Mouse (Mus musculus) T-helper 17 cell (primary cell): ENCODE measurements around the gene Ntmt1.

Experiments used
- in situ Hi-C, 2 experiments: fragments of 300-600 bp; cut with MboI, MseI; formaldehyde crosslinking; loops; 1 replicate in 1 of 2; 2 replicates in 1 of 2; pipeline ENCODE4 v1.15.1; 2025; ENCODE audit warnings: high pct_unique_total_duplicates in 2 of 2

The Ntmt1 gene

DNA sequence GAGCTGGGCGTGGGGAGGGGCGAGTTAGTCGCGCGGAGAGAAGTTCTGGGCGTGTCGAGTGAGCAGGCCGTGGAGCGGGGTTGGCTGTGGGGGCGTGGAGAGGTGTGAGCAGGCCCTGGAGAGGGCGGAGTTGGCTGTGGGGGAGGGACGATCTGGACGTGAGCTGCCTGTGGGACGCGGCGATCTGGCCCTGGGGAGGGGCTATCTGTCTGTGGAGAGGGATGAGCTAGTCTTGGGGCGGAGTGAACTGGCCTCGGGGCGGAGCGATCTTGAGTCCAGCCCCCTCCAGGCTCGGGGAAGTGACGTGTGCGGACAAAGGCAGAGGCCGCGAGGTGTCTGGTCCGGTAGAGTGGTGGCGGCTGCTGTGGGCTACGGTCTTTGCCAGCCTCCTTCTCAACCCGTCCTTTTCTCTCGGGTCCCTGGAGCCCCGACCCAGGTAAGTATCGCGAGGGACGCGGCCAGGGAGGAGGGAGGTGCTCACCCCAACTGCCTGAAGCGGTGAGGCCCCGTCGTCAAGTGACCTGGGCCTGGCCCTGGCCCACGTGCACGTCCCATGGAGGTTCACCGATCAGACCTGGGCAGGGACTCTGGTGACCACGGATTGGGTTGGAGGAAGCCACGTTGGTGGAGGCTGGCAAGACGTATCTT, at the start of gene Ntmt1:
Gene Ntmt1 (plus strand): TSS at position 179 of the 648 bp plus-strand sequence.
- in situ Hi-C loops, result loop anchor here in 1 of 2 experiments (10.0 kb wide), 1 partner anchor 763 kb away; the partner anchor contains the start of gene Wdr34

DNA sequence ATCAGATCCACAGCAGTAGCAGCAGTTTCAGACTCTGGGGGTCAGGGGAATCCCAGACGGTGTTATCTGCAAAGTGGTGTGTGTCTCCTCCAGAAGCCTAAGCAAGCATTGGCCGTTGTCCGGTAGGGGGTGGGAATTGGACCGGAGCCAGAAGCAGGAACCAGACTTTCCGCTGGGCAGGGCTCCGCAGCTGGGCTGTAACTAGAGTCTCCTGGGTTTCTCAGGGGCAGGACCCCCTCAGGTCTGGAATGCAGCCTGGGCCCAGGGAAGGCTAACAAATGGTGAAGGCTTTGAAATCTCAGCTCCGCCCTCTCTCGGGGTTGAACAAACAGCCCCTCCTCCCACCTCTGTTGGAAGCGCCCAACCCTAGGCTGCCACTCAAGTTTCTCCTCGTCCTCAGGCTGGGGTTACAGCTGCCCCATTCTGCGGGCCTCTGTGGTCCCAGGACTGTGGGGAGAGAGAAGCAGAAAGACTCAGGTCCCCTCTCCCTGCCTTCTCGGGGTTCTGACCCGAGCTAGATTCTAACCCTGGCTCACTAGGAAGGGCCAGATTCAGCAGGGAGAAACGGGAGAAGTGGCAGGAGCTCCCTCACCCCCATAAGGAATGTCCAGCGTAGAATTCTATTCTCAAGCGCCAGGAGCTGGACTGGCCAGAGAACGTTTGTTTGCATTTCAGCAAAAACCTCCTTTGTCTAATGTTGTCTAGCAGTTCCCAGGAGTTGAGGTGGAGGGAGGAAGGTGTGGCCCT, 49.1 kb upstream of the Ntmt1 start:
- in situ Hi-C loops, result no loop called here

DNA sequence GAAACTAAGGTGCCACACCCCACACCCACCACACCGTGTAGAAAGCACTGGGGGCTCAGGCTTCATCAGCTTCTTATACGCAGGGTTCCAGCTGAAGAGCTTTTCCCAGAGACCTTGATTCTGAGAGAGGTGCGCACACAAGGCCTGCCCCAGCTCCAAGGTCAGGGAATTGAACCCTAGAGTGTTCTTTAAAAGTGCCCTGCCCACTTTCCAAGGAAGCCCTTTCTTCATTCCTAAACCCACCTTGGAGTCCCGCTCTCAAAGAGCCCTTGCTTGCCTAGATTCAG, 48.6 kb upstream of the Ntmt1 start:
- in situ Hi-C loops, result no loop called here

DNA sequence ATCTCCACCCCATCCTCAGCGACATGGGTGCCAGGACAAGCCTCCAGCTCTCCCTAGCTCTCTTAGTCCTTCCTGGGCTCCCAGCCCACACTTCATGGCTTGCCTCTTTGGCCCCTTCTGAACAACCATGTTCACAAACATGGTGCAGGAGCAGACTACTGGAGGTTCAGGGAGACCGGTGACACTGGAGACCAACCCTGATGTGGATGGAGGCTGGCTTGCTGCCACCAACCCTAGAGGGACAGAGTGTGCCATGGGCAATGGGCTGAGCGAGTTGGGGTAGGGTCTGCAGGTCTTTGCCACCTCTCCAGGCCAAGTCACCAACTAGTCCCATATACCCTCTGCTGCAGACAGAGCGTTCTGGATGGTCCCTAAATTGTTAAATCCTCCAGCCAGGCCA, 48.2 kb upstream of the Ntmt1 start:
- in situ Hi-C loops, result no loop called here

DNA sequence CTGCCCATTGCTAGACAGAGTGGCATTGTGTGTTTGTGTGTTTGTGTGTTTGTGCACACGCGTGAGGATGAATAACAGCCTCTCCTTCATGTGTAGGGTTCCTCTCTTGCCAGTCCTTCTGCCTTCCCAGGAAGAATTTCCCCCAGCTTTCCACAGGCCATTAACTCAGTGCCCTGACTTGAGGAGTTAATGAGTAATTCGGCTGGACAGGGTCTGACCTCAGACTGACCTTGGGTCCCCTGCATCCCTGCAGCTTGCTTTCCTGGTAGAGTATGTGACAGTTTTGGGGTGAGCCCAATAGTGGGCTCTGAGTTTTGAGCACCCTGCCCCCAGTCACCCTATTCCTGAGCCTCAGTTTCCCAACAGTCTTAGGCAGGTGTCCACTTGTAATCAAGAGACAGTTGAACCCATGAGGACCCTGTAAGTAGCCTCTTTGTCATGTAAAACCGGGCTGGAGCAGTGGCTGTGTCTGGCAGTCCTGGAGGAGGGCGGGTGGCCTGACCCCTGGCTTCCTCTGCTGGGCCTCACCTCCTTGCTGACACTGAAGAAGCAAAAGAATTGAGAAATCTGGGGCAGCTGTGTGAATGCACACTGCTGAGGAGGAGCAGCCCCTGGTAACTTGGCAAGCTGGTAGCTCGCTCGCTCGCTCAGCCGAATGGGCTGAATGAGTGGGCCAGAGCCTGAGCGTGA, 47.6 kb upstream of the Ntmt1 start:
- in situ Hi-C loops, result no loop called here

DNA sequence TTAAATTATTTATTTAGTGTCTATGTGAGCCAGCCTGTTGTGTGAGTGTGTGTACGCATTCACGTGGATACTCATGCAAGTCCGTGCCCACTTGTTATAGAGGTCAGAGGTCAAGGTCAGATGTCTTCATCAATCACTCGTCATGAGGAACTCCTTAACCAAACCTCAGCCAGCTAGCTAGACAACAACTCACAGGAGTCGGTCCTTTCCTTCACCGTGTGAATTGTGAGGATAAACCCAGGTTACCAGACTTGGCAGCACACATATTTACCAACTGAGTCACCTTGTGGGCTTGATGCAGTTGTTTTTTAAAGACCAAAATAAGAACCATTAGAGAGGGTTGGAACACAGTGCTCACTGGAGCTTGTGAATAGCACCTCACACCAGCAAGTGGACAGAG, 46.9 kb upstream of the Ntmt1 start:
- in situ Hi-C loops, result no loop called here

DNA sequence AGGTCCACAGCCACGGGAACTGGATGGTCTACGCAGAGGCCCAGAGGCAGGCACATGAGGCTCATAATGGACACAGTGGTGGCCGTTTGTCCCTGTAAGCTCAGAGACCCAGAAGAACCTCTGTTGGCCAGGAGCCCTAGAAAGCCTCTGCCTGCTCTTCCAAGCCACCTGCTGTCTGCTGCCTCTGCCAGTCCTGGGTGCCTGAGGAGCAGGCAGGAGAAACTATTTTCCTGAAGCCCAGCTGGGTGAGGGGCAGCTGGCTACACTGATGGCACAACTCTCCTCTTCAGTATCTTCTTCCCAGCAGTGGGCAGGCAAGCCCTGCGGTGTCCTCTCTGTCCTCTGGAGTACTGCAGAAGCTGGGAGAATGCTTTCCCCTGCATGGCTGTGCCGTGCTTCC, 41.2 kb upstream of the Ntmt1 start:
- in situ Hi-C loops, result no loop called here

DNA sequence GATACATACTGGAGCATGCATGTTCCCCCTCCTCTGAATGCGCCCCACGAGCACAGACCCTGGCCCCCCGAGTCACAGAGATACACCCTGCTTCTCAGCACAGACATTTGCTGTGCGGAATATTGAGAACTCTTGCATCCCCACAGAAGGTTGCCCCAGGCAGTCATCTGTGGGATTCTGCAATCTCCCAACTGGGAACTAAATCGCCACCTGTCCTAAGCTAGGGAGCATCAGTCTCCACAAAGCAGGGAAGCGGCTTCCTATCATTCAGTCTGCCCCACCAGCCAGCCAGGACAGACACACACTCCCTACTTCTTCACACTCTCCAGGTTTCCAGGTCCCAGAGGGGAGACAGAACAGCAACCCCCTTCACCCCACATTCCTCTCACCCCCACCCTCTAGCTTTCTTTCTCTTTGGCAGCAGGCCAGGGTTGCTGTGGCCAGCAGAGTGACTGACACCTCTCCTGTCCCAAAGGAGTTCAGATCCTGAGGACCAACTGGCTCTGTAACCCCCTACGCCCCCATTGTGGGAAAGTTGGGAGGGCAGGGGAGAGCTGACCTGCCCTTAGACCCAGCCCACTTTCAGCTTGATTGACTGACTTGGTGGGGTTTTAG, 39.9 kb upstream of the Ntmt1 start:
- in situ Hi-C loops, result no loop called here

DNA sequence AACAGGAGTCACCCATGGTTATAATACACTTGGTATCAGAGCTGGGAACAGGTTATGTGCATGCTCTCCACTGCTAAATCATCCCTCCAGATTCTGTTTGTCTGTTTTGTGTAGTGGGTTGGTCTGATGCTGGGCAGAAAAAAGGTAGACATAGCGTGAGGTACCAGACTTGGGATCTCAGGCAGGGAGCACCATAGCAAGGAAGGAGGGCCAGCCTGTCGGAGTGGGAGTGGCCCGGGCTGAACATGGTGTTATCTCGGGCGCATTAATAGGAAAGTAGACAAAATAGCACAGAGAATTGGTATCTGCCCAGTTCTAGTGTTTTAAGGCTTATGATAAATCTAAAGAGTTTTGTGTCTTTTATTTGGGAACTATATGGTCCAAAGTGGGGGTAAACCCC, 39.1 kb upstream of the Ntmt1 start:
- in situ Hi-C loops, result no loop called here

DNA sequence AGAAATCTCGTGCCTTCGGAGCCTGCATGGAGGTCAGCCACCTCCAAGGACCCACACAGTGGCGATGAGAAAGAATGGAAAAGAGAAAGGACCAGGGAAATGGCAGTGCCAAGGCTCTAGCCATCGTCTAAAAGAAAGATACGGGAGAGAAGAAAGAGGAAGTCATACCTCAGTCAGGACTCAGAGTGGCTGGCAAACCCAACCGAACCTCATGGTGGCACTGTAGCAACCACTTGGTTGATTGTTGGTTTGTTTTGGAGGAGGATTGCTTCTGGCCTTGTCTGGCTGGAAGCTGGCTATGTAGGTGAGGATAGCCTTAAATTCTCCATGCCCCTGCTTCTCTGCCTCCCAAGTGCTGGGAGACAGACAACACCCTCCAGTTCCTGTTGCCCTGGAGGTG, 38.4 kb upstream of the Ntmt1 start:
- in situ Hi-C loops, result no loop called here

DNA sequence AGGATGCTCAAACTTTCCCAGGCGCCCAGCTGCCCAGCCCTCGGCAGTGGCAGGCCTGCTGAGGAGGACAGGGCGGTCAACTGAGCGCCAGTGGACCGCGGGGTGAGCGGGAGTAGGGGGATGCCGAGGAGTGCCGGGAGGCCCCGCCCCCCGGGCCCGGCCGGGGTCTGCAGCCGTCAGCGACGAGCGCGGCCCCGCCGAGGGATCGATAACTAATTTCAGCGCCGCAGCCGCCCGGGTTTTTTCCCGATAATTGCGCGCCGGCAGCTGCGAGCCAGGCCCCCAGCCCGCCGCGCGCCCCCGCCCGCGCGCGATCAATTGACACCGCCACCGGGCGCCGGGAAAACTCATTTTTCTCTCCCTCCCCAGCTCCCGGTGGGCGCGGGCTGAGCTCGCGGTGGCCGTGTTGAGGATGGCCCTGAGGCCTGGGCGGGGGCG, 36.2 kb upstream of the Ntmt1 start:
- in situ Hi-C loops, result no loop called here

DNA sequence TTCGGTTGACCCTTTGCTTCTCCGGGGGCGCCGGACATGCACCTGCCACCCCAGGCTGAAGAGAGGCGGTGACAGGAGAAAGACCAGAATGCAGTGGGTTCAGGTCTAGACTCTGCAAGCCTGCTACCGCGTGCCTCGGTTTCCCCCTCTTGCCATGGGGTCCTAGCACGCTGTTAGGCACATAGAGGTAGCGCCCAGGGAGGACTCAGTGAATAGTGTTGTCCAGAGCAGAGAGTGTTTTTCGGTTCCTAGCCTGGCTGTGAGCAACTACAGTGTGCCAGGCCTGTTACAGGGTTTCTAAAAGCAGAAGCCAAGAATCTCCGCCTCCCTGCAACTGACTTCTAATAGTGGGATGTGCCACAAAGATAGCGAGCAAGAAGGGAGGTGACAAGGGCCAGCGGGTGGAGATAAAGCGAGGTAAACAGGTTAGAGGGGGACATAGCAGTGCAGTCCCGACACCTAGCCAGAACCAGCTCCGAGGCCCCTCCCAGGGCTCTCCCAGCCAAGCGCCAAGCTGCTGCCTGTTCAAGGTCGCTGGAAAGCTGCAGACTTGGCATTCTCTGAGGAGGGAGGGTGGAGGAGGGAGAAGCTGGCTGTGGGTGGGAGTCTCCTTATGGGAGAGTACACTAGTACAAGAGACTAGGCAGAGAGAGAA, 35.7 kb upstream of the Ntmt1 start:
- in situ Hi-C loops, result no loop called here

DNA sequence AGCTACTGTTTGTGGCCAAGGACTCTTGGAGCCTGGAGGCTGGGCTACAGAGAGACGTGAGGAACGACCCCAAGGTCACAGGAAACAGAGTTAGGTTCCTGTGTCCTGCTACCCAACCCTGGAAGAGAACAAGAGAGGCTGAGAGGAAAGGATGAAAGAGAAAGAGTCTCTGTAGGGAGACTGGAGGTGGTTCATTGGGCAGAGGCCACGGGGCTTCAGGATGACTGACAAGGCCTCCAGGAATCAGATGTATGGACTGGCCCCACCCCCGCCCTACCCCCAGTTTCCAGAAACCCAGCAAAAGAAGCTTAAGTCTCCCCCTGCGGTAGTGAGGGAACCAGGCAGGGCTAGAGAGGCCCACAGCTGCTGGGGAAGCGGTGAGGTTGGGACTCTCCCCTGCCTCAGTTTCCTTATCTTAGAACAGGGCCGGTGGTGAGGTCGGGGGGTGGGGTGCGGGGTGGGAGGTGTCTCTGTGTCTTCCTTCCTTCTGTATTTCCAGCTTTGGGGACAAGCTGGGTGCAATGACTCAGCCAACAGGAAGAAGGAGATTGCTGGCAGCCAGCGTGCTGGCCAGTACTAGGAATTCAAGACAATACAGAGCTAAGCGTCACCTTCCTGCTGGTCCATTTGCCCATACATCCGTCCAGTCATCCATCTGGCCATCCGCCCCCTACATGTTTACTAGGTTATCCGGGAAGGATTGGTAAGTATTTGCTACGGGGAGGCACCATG, 34.9 kb upstream of the Ntmt1 start:
- in situ Hi-C loops, result no loop called here

DNA sequence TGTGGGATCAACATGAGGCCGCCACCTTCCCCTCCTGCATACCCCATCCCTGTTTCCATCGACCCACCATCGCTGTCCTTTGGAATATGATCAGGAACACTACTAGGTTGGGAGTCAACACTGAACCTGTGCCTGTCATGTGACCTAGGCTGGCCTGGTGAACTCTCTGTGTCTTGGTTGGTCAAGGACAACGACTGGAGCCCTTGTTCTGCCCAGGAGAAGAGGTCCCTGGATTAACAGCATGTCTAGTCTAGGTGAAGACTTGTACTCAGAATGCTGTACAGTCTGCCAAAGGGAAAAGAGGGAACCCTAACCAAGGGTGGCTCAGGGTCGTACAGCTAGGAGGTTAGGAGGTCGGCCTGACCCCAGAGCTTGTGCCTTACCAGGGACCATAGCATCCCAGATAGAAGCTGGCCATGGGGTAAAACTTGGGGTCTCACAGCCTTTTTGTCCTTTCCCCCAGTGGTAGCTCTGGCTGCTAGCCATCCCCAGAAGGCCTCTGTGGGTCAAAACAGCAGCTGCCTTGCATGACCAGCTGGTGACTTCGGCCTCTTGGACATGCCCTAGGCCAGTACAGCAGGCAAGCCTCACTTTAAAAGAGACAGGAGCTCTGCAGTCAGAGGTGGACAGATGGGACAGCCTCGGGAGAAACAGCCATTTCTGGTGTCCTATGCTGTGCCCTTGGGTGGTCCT, 34.2 kb upstream of the Ntmt1 start:
- in situ Hi-C loops, result no loop called here

DNA sequence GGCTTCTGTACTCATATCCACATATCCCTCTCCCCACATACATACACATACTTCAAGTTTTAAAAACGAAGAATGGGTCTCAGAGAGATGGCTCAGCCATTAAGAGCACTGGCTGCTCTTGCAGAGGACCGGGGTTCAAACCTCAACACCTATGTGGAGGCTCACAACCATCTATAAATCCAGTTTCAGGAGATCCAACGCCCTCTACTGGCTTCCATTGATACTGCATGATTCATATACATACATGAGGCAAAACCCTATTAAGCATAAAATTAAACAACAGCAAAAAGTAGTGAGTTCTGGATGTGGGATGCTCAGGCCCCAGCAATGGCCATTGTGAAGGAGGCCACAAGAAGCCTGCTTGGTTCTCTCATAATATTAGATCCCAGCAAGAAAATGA, 31.7 kb upstream of the Ntmt1 start:
- in situ Hi-C loops, result no loop called here

DNA sequence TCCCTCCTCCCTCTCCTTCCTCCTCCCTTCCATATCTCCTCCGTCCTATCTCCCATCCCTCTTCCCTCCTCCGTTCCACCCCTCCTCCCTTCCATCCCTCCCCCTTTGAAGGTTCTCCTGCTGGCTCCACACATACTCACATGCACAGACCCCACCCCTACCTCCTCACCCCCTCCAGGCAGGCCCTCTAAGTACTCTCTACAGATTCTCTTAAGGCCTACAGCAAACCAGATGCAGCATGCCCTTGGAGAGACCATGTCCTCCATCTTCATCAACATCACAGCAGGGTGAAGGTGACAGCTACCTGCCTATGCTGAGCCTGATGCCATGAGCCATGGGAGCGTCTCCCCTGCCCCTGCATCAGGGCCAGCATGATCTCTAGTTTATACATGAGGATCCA, 30.4 kb upstream of the Ntmt1 start:
- in situ Hi-C loops, result no loop called here

DNA sequence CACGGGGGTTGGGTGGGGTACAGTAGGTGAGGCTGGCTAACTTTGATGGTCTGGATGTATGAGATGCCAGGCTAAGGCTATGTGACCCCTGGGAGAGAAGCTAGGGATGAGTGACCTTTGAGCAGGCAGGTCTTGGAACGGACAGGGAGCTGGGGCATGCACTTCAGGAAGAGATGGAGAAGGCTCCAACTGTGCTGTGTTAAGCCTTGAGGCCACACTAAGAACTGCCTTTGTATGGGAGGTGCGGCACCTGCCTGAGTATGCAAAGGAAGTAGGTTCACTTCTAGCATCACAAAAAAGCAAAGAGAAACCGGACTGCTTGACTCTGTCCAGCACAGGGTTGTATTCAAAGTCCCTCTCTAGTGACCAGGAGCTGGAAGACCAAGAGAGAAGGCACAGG, 29.4 kb upstream of the Ntmt1 start:
- in situ Hi-C loops, result no loop called here

DNA sequence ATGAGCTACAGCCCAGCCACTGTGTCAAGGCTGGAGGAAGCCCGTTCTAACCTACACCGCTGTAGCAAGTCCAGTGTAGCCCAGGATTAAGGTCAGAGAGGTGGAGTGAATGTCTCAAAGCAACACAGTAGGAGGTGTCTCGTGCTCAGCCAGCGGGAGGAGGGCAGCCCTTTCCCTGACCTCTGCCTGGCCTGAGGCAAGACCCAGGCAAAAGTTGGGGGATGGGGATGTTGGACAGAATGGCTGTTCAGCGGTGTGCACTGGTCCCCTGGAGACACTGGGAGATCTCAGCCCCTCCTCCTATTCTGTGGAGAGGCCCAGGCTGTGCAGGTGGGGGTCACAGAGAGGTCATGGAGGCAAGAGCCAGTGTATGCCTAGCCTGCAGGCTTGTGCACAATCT, 28.4 kb upstream of the Ntmt1 start:
- in situ Hi-C loops, result no loop called here

DNA sequence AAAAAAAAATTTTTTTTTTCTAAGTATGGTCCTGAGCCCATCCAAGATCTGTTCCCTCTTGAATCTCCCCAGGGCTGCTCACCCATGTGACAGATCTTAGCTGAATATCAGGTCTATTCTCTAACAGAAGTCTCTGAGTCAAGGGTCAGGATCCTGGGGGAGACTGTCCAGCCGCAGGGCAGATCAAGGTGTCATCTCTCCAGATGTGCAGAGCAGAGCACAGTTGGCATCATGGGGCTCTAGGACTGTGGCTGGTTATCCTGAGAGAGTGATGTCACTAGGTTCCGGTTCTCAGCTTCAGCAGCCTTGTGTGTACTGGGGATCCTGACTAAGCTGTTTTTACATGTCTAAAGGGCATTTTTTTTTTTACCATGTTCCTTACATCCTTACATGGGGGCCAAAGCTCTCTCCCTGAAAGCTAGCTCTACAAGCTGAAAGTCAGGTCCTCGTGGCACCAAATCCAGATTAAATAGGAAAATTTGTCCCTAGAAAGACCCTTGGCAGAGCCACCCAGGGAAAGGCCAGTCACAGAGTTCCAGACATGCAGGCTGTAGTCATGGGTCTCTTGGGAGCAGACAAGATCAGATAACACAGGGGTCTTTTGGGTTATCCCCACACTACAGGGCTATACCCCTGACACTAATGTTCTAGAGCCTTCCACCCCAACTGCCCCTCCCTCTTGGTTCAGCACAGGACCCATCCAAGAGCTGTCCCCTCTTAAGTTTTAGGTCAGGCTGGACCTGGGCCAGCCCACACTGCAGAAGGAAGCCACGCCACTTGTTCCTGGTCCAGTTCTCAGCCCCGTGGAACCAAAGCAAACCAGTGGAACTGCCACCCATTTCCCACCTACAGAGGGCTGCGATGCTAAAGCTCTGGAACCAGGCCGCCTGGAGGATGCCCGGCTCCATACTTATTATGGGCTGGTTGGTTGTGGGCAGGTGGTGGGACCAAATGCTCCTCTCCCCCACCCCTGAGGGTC, 25.0 kb upstream of the Ntmt1 start:
- in situ Hi-C loops, result no loop called here

DNA sequence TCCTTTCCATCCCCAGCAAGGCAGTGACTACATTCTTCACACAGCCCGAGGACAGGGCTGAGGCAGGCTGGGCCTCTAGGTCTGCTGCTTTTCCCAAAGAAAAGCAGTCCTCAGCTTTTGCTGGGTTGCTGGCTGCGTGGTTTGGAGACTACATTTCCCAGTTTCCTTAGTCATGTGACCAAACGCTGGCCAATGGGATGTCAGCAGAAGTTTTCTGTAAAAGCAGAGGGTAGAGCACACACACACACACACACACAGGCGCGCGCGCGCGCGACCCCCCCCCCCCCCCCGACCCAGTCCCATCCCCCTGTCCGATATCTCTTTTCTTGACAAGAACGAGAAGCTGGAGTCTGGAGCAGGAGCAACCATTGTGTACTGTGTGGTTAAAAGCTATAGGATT, 24.3 kb upstream of the Ntmt1 start:
- in situ Hi-C loops, result no loop called here
